Comparison of ENCODE assay signal across 7 mouse cellular contexts in genomic region chr4:154105381-154106001, GRCm38 (mm10). TPM values are rescaled to one million over a fixed set of nuclear protein-coding genes. Genes with fewer than 3 reads are reported as not detected.
DNase-seq lines count a peak whose midpoint lies in the region; ATAC-seq and TF ChIP-seq lines count a peak whose summit lies in the region.

No protein-coding gene starts in this region.

- intact Hi-C loops in left cerebral cortex, postnatal 36 days (cut with DNase I), result loop anchor here (5.0 kb wide), 1 partner anchor 78 kb away; the partner anchor contains the start of gene Smim1

- no peak for TF ChIP-seq POLR2A in small intestine, adult 2 months (IDR thresholded peaks at IDR 0.05; ENCODE audit: low read depth, low read length)

- no peaks in the 10 kb centered on the region for H3K9me3 ChIP-seq in intestine, embryonic 14.5 days (ENCODE audit: control insufficient read depth, low read length)
- H3K9me3 ChIP-seq in midbrain, embryonic 11.5 days (ENCODE audit: control insufficient read depth, low read length), result no peaks in the 10 kb centered on the region

- WGBS in intestine, embryonic 14.5 days, result 31% methylated on average over 20 of the region's 20 CpGs
- WGBS in midbrain, embryonic 11.5 days, result 33% methylated on average over 20 of the region's 20 CpGs
- whole genome bisulfite sequencing in small intestine, adult 2 months, result 27% methylated on average over 20 of the region's 20 CpGs

- H3K4me2 ChIP-seq in intestine, embryonic 14.5 days (ENCODE audit: low read length), result peak overlapping the region; percentile 24
- peak overlapping the region; percentile 32 for H3K4me2 ChIP-seq in midbrain, embryonic 11.5 days

- H3K27me3 ChIP-seq in intestine, embryonic 14.5 days (replicated peaks; ENCODE audit: control insufficient read depth, insufficient read depth, low read length), result peaks cover 5% of the 10 kb centered on the region; the same call in 1 of the 2 replicates
- H3K27me3 ChIP-seq in midbrain, embryonic 11.5 days (ENCODE audit: control insufficient read depth, insufficient read depth, low read length), result peaks cover 2% of the 10 kb centered on the region; the same call in 1 of the 2 replicates
- H3K27me3 ChIP-seq in small intestine, adult 2 months (ENCODE audit: control insufficient read depth, insufficient read depth, low read length), result no peaks in the 10 kb centered on the region

- H3K27ac ChIP-seq in intestine, embryonic 14.5 days (ENCODE audit: low read depth), result no peak overlapping the region
- no peak overlapping the region for H3K27ac ChIP-seq in midbrain, embryonic 11.5 days (ENCODE audit: low read depth, low read length)
- no peak overlapping the region for H3K27ac ChIP-seq in small intestine, adult 2 months (ENCODE audit: insufficient read depth, low read depth, low read length)

- no peaks in the 10 kb centered on the region for H3K4me1 ChIP-seq in intestine, embryonic 14.5 days (replicated peaks; ENCODE audit: control insufficient read depth, insufficient read depth, low read length)
- H3K4me1 ChIP-seq in midbrain, embryonic 11.5 days (ENCODE audit: control insufficient read depth, insufficient read depth, low read length), result no peaks in the 10 kb centered on the region; the same call in 1 of the 2 replicates
- peaks cover 2% of the 10 kb centered on the region; the same call in 1 of the 2 replicates for H3K4me1 ChIP-seq in small intestine, adult 2 months (ENCODE audit: control insufficient read depth, insufficient read depth, insufficient read length, low read length)

- peak; percentile 77; the same call in 1 of the 2 replicates for TF ChIP-seq CTCF in small intestine, adult 2 months (IDR thresholded peaks at IDR 0.05; ENCODE audit: extremely low read depth, insufficient read length, insufficient replicate concordance, low read depth, low read length)

- peak; percentile 51; the same call in 1 of the 2 replicates for ATAC-seq in intestine, embryonic 14.5 days (replicated peaks; ENCODE audit: low FRiP score, low TSS enrichment, low read depth)
- ATAC-seq in midbrain, embryonic 11.5 days (ENCODE audit: low FRiP score), result peak; percentile 52

- H3K4me3 ChIP-seq in intestine, embryonic 14.5 days (ENCODE audit: low read depth, low read length), result no peak overlapping the region
- 0 out of 2 replicates have a peak overlapping the region, but pooled peaks have one; percentile 10 for H3K4me3 ChIP-seq in midbrain, embryonic 11.5 days (ENCODE audit: low read depth, low read length)
- peak overlapping the region; percentile 16; the same call in 1 of the 2 replicates for H3K4me3 ChIP-seq in small intestine, adult 2 months (ENCODE audit: low read depth, low read length)

- H3K9ac ChIP-seq in intestine, embryonic 14.5 days (ENCODE audit: low read length), result no peak overlapping the region
- H3K9ac ChIP-seq in midbrain, embryonic 11.5 days (ENCODE audit: low read length), result no peak overlapping the region

- H3K36me3 ChIP-seq in intestine, embryonic 14.5 days (ENCODE audit: control insufficient read depth, insufficient read depth, low read length), result no peaks in the 10 kb centered on the region
- H3K36me3 ChIP-seq in midbrain, embryonic 11.5 days (ENCODE audit: control insufficient read depth, insufficient read depth, low read length), result no peaks in the 10 kb centered on the region
- H3K36me3 ChIP-seq in small intestine, adult 2 months (ENCODE audit: control insufficient read depth, insufficient read depth, low read length), result no peaks in the 10 kb centered on the region

- peak; percentile 41 to 77 for DNase-seq in adrenal gland, adult (ENCODE audit: inconsistent age in 2 of 2, low spot score in 1 of 2)
- DNase-seq in cerebellum, postnatal 10 days, result peak; percentile 88 to 92
- peak; percentile 48 to 51 for DNase-seq in frontal cortex, postnatal 25 days (ENCODE audit: low spot score in 2 of 2)
- DNase-seq in intestine, embryonic 14.5 days (ENCODE audit: low spot score), result peak; percentile 68
- peak; percentile 38 to 44 for DNase-seq in left cerebral cortex, postnatal 36 days (ENCODE audit: low spot score in 2 of 2)
- DNase-seq in midbrain, embryonic 11.5 days (ENCODE audit: low spot score, missing footprints), result peak; percentile 96

RNA-seq across cellular contexts. Expression of gene Trp73, which starts 34.5 kb away (rescaled TPM):
- 0.19 and 0.20 TPM in 2 replicates for polyA plus RNA-seq in intestine, embryonic 14.5 days (2014; fragmentation: Nextera tagmentation; extraction: Ambion mirVana)
- total RNA-seq in left cerebral cortex, postnatal 36 days (2021), result under 1 TPM; 0.27 to 0.32 TPM
- 0.15 and 0.51 TPM in 2 replicates for polyA plus RNA-seq in midbrain, embryonic 11.5 days (2014; fragmentation: Nextera tagmentation; extraction: Ambion mirVana)
- polyA plus RNA-seq in small intestine, adult 2 months (2012; rRNA removed), result 0.14 and 0.58 TPM in 2 replicates

RNA-seq across cellular contexts. Expression of gene Wrap73, which starts 36.7 kb away (rescaled TPM):
- 32.7 and 37.4 TPM in 2 replicates for polyA plus RNA-seq in intestine, embryonic 14.5 days (2014; fragmentation: Nextera tagmentation; extraction: Ambion mirVana)
- 10 to 100 TPM; 29.3 to 31.0 TPM for total RNA-seq in left cerebral cortex, postnatal 36 days (2021)
- polyA plus RNA-seq in midbrain, embryonic 11.5 days (2014; fragmentation: Nextera tagmentation; extraction: Ambion mirVana), result 42.2 and 46.3 TPM in 2 replicates
- polyA plus RNA-seq in small intestine, adult 2 months (2012; rRNA removed), result 10.9 and 16.9 TPM in 2 replicates

RNA-seq across cellular contexts. Expression of gene Tprgl, which starts 55.0 kb away (rescaled TPM):
- 125 and 133 TPM in 2 replicates for polyA plus RNA-seq in intestine, embryonic 14.5 days (2014; fragmentation: Nextera tagmentation; extraction: Ambion mirVana)
- total RNA-seq in left cerebral cortex, postnatal 36 days (2021), result 100 to 1,000 TPM; 156 to 182 TPM
- 140 and 144 TPM in 2 replicates for polyA plus RNA-seq in midbrain, embryonic 11.5 days (2014; fragmentation: Nextera tagmentation; extraction: Ambion mirVana)
- 74.5 and 129 TPM in 2 replicates for polyA plus RNA-seq in small intestine, adult 2 months (2012; rRNA removed)

Comparison
In these comparisons a context has a peak if more than half of its experiments do, and no peak if none do; other contexts are left out.
1. DNase-seq: peak in every context shown above with its lines; median percentile 96 in midbrain, embryonic 11.5 days; 90 in cerebellum, postnatal 10 days; 68 in intestine, embryonic 14.5 days; 59 in adrenal gland, adult; 50 in frontal cortex, postnatal 25 days; 41 in left cerebral cortex, postnatal 36 days.